Mouse (Mus musculus) hindbrain, embryonic 10.5 days (tissue): ENCODE data around the gene Ccdc61. TPM values are rescaled to one million over a fixed set of nuclear protein-coding genes. Genes with fewer than 3 reads are reported as not detected.

ENCODE experiments used
- polyA plus RNA-seq: library from polyadenylated mRNA; unstranded; fragments of >200 nt; fragmentation: Nextera tagmentation; extraction: Ambion mirVana; gene quantifications from 2 replicates; pipeline ENCODE4 v1.2.1, GENCODE M21; 2016

Gene Ccdc61
- polyA plus RNA-seq, 1 experiment from 2014 or later: 39.2 TPM

Other genes with a start within 250 kb of the Ccdc61 start
- gene Psg20, start 224.2 kb downstream of the Ccdc61 start, polyA plus RNA-seq: not detected in 2 replicates
- not detected in 2 replicates for gene Psg22, start 192.3 kb downstream of the Ccdc61 start, polyA plus RNA-seq
- not detected in 2 replicates for gene Psg19, start 111.9 kb downstream of the Ccdc61 start, polyA plus RNA-seq
- not detected in 2 replicates for gene Psg17, start 88.8 kb downstream of the Ccdc61 start, polyA plus RNA-seq
- gene Mill2, start 70.4 kb downstream of the Ccdc61 start, polyA plus RNA-seq: 0.26 and 0.31 TPM in 2 replicates
- 1.0 and 1.5 TPM in 2 replicates for gene Pglyrp1, start 39.1 kb downstream of the Ccdc61 start, polyA plus RNA-seq
- gene Nova2, start 15.5 kb upstream of the Ccdc61 start, polyA plus RNA-seq: 3.5 and 7.3 TPM in 2 replicates
- gene Nanos2, start 77.0 kb upstream of the Ccdc61 start, polyA plus RNA-seq: 0.09 TPM in 1 of 2 replicates, not detected in the other
- gene Mypop, start 80.8 kb upstream of the Ccdc61 start, polyA plus RNA-seq: 4.1 and 5.0 TPM in 2 replicates
- gene Irf2bp1, start 93.6 kb upstream of the Ccdc61 start, polyA plus RNA-seq: 23.2 and 31.1 TPM in 2 replicates
- 0.07 TPM in 1 of 2 replicates, not detected in the other for gene Foxa3, start 113.1 kb upstream of the Ccdc61 start, polyA plus RNA-seq
- gene Sympk, start 114.0 kb upstream of the Ccdc61 start, polyA plus RNA-seq: 45.9 and 57.2 TPM in 2 replicates
- gene Rsph6a, start 144.3 kb upstream of the Ccdc61 start, polyA plus RNA-seq: not detected in 2 replicates
- gene Dmwd, start 165.8 kb upstream of the Ccdc61 start, polyA plus RNA-seq: 16.6 and 20.7 TPM in 2 replicates
- 9.9 and 10.2 TPM in 2 replicates for gene Dmpk, start 173.4 kb upstream of the Ccdc61 start, polyA plus RNA-seq
- 7.4 and 8.4 TPM in 2 replicates for gene Six5, start 184.2 kb upstream of the Ccdc61 start, polyA plus RNA-seq
- 1.2 and 1.5 TPM in 2 replicates for gene Gm4969, start 208.0 kb upstream of the Ccdc61 start, polyA plus RNA-seq
- 17.1 and 19.4 TPM in 2 replicates for gene Fbxo46, start 209.4 kb upstream of the Ccdc61 start, polyA plus RNA-seq
- gene Qpctl, start 238.9 kb upstream of the Ccdc61 start, polyA plus RNA-seq: 16.7 and 22.1 TPM in 2 replicates
- gene Snrpd2, start 239.3 kb upstream of the Ccdc61 start, polyA plus RNA-seq: 184 TPM in 2 replicates